Mouse (Mus musculus) embryonic facial prominence, embryonic 14.5 days (tissue): ENCODE measurements at regions not wholly inside any gene's neighbourhood (a gene's known extent, or its start where the extent isn't known, plus 50 kb on each side); places are given as distances from the start of the nearest gene placed in this dataset.
A peak's percentile ranks its signal among the peaks of the same experiment; 100 is the strongest.

Experiments used
- ATAC-seq: fragments of 200-750 bp; cut with Nextera tagmentation; 2 replicates; pipeline ENCODE4 v1.8.0; 2017; ENCODE audit warnings: low read depth, moderate number of reproducible peaks, moderate TSS enrichment
- DNase-seq: peaks from one replicate; pipeline ENCODE4 v3.0.0-alpha.2; 2015; ENCODE audit warnings: low spot score
- H3K27ac ChIP-seq: fragments of 300-500 bp; sonication (generic); replicated peaks from 2 replicates; pipeline ENCODE4 v1.5.1; 2014; ENCODE audit warnings: low read depth, mild to moderate bottlenecking, low read length, moderate library complexity
- H3K27me3 ChIP-seq: fragments of 300-500 bp; sonication (generic); replicated peaks from 2 replicates; pipeline ENCODE4 v1.6.1; 2014; ENCODE audit warnings: low read length; ENCODE audit not compliant: control insufficient read depth, insufficient read depth
- H3K36me3 ChIP-seq: fragments of 300-500 bp; sonication (generic); 2 replicates; pipeline ENCODE4 v1.6.1; 2014; ENCODE audit warnings: low read length, mixed read lengths; ENCODE audit not compliant: control insufficient read depth, insufficient read depth
- H3K4me1 ChIP-seq: fragments of 300-500 bp; sonication (generic); 2 replicates; pipeline ENCODE4 v1.6.1; 2014; ENCODE audit warnings: antibody characterized with exemption, low read length; ENCODE audit not compliant: control insufficient read depth, insufficient read depth
- H3K4me2 ChIP-seq: fragments of 300-500 bp; sonication (generic); 2 replicates; pipeline ENCODE4 v1.6.1; 2014; ENCODE audit warnings: low read depth, mild to moderate bottlenecking, low read length, moderate library complexity, mixed read lengths
- H3K4me3 ChIP-seq: fragments of 300-500 bp; sonication (generic); 2 replicates; pipeline ENCODE4 v1.5.1; 2014; ENCODE audit warnings: low read depth, mild to moderate bottlenecking, low read length
- H3K9ac ChIP-seq: fragments of 300-500 bp; sonication (generic); 2 replicates; pipeline ENCODE4 v1.6.1; 2014; ENCODE audit warnings: low read depth, mild to moderate bottlenecking, low read length, moderate library complexity, mixed read lengths
- H3K9me3 ChIP-seq: fragments of 300-500 bp; sonication (generic); 2 replicates; pipeline ENCODE4 v1.6.1; 2016; ENCODE audit warnings: low read length; ENCODE audit not compliant: control insufficient read depth
- WGBS: fragments of 180-500 bp; shearing (Covaris S2); extraction: QIAGEN DNeasy Blood & Tissue Kit; methylation state at CpG from one replicate; pipeline ENCODE4 v1.1.7; 2014; 5-methylcytosine and 5-hydroxymethylcytosine counted together

DNA sequence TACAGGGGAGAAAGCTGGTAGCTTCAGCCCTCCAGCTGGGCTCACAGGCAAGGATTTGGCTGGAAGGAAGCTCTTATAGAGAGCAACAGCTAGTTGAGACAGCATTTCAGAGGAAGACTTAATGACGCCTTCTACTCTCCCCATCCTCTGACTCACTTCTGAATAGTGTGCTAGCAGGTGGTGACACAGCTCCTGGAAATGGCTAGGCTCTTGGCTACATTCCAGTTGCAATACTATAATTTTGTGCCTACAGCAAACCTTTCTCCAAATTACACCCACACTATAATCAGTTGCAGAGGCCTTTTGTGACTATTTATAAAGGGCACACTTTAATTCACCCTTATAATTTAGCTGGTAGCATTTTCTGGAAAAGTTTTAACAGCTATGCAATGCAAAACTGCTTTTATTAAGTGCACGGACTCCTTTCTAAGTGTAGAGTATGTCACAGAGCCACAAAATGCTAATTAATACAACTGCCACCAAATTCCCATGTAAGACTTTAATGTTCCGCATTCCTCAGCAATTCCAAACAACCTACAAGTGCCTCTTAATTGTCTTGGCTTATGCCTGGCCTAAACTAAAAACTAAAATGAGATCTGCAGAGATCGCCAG lies 175.2 kb downstream of the Gnat3 start:
- WGBS = 51% methylated on average over 4 of the region's 4 CpGs
- no peak overlapping the region for H3K27ac ChIP-seq
- ATAC-seq = peak; percentile 90

DNA sequence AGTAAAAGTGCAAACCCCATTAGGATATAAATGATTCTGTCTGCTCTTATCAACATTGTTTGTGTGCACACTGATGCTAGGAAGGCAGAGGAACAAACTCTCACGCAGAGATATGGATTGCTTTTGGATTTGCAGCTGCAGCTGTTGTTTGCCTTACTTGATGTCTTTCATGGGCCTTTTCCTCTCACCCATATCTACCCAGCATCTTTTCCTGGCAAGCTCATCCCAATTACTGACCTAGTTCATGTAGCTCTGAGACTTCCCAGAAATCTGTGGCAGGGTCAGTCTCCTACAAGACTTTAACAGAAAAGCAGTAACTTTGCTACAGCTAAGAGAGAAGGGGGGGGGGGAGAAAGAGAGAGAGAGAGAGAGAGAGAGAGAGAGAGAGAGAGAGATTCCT lies 189.9 kb downstream of the Gnat3 start:
- Histone ChIP-seq H3K4me1 (no peaks in the 10 kb centered on the region), H3K4me3 (no peak overlapping the region), H3K9ac (no peak overlapping the region), H3K9me3 (no peaks in the 10 kb centered on the region), H3K4me2 (no peak overlapping the region), H3K27ac (no peak overlapping the region), H3K36me3 (no peaks in the 10 kb centered on the region), H3K27me3 (no peaks in the 10 kb centered on the region)
- DNase-seq = no peak
- WGBS = 86% methylated on average over 1 of the region's 1 CpGs
- no peak for ATAC-seq

More for the DNA sequence above, 175.2 kb downstream of the Gnat3 start:
- Histone ChIP-seq H3K36me3 (no peaks in the 10 kb centered on the region), H3K9me3 (0 out of 2 replicates have a peak, but pooled peaks cover 12% of the 10 kb centered on the region), H3K4me3 (no peak overlapping the region), H3K27me3 (no peaks in the 10 kb centered on the region), H3K4me2 (no peak overlapping the region), H3K9ac (no peak overlapping the region), H3K4me1 (0 out of 2 replicates have a peak, but pooled peaks cover 8% of the 10 kb centered on the region)
- DNase-seq = peak; percentile 76

DNA sequence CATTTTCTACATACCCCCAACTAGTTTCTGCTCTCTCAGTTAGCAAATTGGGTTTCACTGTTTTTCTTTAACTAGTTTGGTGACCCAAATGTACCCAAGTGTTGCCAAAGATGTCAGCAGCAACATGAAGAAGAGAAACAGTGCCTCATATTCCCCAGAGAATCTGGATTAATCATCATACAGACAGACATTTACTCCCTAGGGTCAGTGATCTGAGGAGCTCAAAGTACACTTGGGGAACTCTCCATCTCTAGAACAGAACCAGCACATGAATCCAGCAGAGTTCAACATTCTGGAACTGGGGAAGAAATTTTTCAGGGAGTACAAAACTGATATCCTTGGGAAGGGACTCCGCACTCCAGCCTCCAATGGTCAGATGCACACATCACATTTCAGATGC lies 191.4 kb downstream of the Gnat3 start:
- no peak for ATAC-seq
- H3K9ac ChIP-seq = no peak overlapping the region
- peaks cover 6% of the 10 kb centered on the region for H3K9me3 ChIP-seq
- 89% methylated on average over 1 of the region's 1 CpGs for WGBS
- H3K4me2 ChIP-seq = no peak overlapping the region
- no peaks in the 10 kb centered on the region for H3K4me1 ChIP-seq
- no peaks in the 10 kb centered on the region for H3K27me3 ChIP-seq
- no peak overlapping the region for H3K4me3 ChIP-seq
- no peak overlapping the region for H3K27ac ChIP-seq
- no peaks in the 10 kb centered on the region for H3K36me3 ChIP-seq
- no peak for DNase-seq

DNA sequence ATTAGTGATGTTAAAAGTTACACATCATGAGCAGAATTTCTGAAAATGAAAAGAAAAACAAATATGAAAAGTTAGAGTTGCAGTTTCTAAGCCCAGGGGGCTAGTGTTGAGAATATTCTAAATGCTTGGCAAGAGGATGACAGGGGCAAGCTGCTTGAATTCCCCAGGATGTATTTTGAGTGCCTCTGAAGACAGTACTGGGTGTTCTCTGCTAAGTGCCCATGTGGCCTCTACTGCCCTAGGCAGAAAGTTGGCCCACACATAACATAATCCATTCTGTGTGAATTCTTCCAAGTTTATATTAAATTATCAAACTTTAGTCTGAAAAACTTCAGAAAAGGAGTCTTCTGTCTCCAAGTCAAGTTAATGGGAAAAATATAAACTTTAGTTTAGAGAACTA lies 196.6 kb downstream of the Gnai1 start:
- H3K27ac ChIP-seq = no peak overlapping the region
- peaks cover 2% of the 10 kb centered on the region for H3K9me3 ChIP-seq
- H3K9ac ChIP-seq = no peak overlapping the region
- ATAC-seq (peak; percentile 41; the same call in 1 of the 2 replicates), DNase-seq (peak; percentile 68)
- H3K27me3 ChIP-seq = no peaks in the 10 kb centered on the region
- no peak overlapping the region for H3K4me2 ChIP-seq
- peaks cover 8% of the 10 kb centered on the region; the same call in 1 of the 2 replicates for H3K4me1 ChIP-seq
- H3K36me3 ChIP-seq = no peaks in the 10 kb centered on the region
- no peak overlapping the region for H3K4me3 ChIP-seq

DNA sequence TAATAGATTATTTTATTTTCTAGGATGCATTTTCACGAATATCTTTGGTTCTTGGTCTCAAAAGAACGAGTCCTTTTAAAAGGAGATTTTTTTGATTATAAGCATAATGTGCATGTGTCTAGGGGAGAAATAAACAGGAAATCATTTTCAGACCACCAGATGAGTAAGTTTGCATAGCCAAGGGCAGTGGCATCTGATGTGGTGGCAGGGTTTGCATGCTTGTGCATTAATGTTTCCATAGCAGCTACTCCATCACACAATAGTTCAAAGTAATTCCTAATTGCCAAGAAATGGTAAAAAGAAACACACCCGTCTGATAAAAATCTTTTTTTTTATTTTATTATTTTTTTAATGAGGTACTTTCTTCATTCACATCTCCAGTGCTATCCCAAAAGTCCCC lies 182.3 kb downstream of the Gnai1 start:
- H3K9ac ChIP-seq = no peak overlapping the region
- H3K4me3 ChIP-seq = no peak overlapping the region
- H3K27ac ChIP-seq = no peak overlapping the region
- no peak for DNase-seq
- 62% methylated on average over 3 of the region's 3 CpGs for WGBS
- no peaks in the 10 kb centered on the region for H3K9me3 ChIP-seq
- no peak for ATAC-seq
- no peaks in the 10 kb centered on the region for H3K27me3 ChIP-seq
- H3K36me3 ChIP-seq = no peaks in the 10 kb centered on the region
- H3K4me1 ChIP-seq = no peaks in the 10 kb centered on the region
- no peak overlapping the region for H3K4me2 ChIP-seq

DNA sequence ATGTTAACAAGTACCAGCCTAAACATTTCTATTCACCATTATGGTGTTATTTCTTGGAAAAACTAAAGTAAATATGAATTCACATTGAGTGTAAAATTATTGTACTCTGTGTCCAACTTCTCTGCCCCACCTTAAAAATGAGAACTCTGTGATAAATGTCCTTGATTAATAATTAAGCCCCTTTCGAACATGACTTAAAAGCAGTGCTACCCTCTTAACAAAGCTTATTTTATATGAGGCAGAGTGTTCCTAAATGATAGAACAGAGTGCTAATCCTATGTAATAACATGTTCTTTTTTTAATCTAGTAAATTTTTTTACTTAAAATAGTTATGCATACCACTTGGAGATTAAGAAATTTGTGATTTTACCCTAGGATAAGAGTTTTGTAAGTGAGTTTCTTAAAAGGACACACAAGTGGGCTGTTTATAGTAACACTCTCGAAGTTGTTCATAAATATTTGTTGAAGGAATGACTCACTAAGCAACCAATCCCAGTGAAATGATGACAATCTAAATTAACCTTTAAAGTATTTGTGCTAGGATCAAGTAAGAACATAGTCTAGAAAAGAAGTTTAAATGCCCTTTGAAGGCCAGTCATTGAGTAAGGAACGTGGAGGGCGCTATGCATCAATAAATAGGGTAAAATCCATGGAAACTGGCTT lies 148.6 kb downstream of the Gnai1 start:
- DNase-seq (no peak), ATAC-seq (no peak)
- Histone ChIP-seq H3K4me3 (no peak overlapping the region), H3K9me3 (no peaks in the 10 kb centered on the region), H3K27me3 (no peaks in the 10 kb centered on the region), H3K4me1 (no peaks in the 10 kb centered on the region), H3K9ac (no peak overlapping the region), H3K27ac (no peak overlapping the region), H3K4me2 (no peak overlapping the region), H3K36me3 (no peaks in the 10 kb centered on the region)
- WGBS = 78% methylated on average over 4 of the region's 4 CpGs
